ENCODE assay signal across 26 mouse cellular contexts in genomic region chr4:128684108-128684507, GRCm38 (mm10). TPM values are rescaled to one million over a fixed set of nuclear protein-coding genes. Genes with fewer than 3 reads are reported as not detected.
A peak's percentile ranks its signal among the peaks of the same experiment; 100 is the strongest.
DNase-seq lines count a peak whose midpoint lies in the region; ATAC-seq lines count a peak whose summit lies in the region.
"Had no signal": no experiment of that assay in that cellular context is flagged by ENCODE, and none has a peak within 500 bp of the region (broad histone marks: within the 10 kb centered on the region; RNA-seq: fewer than 3 reads in every experiment).

No protein-coding gene starts in this region.

- no peak for DNase-seq in hindbrain, embryonic 11.5 days (ENCODE audit: low spot score)
- no peak for DNase-seq in hindbrain, embryonic 10.5 days (ENCODE audit: low spot score)
- DNase-seq in midbrain, embryonic 11.5 days (ENCODE audit: low spot score, missing footprints) = no peak
- no peak for DNase-seq in testis, postnatal 14 days (ENCODE audit: low spot score)
- DNase-seq: adrenal gland, postnatal 14 days; cerebellum, adult 11-12 months; cerebellum, adult 9-11 months; gastrocnemius, postnatal 14 days; kidney, adult 9 months; kidney, postnatal 10 days; layer of hippocampus, adult 9-11 months; liver; lung, adult 2 months; lung, postnatal 10 days had no signal

- H3K9ac ChIP-seq in hindbrain, embryonic 11.5 days (ENCODE audit: low read depth, low read length) = no peak overlapping the region
- no peak overlapping the region for H3K9ac ChIP-seq in midbrain, embryonic 15.5 days
- no peak overlapping the region for H3K9ac ChIP-seq in midbrain, embryonic 11.5 days (ENCODE audit: low read length)
- H3K9ac ChIP-seq in neural tube, embryonic 12.5 days = no peak overlapping the region
- H3K9ac ChIP-seq: embryonic facial prominence, embryonic 13.5 days; forebrain, embryonic 12.5 days; heart, embryonic 15.5 days; liver, embryonic 14.5 days had no signal

- H3K4me3 ChIP-seq in hindbrain, embryonic 11.5 days (ENCODE audit: low read depth, low read length) = no peak overlapping the region
- no peak overlapping the region for H3K4me3 ChIP-seq in hindbrain, embryonic 10.5 days
- H3K4me3 ChIP-seq in midbrain, embryonic 15.5 days = no peak overlapping the region
- no peak overlapping the region for H3K4me3 ChIP-seq in midbrain, embryonic 11.5 days (ENCODE audit: low read depth, low read length)
- no peak overlapping the region for H3K4me3 ChIP-seq in neural tube, embryonic 12.5 days
- H3K4me3 ChIP-seq: embryonic facial prominence, embryonic 13.5 days; forebrain, embryonic 12.5 days; heart, embryonic 10.5 days; heart, embryonic 15.5 days; myocyte had no signal

- H3K9me3 ChIP-seq in hindbrain, embryonic 11.5 days (ENCODE audit: control insufficient read depth, low read length) = no peaks in the 10 kb centered on the region
- H3K9me3 ChIP-seq in hindbrain, embryonic 10.5 days = 0 out of 2 replicates have a peak, but pooled peaks cover 6% of the 10 kb centered on the region
- no peaks in the 10 kb centered on the region for H3K9me3 ChIP-seq in midbrain, embryonic 15.5 days
- no peaks in the 10 kb centered on the region for H3K9me3 ChIP-seq in midbrain, embryonic 11.5 days (ENCODE audit: control insufficient read depth, low read length)
- no peaks in the 10 kb centered on the region for H3K9me3 ChIP-seq in neural tube, embryonic 12.5 days
- H3K9me3 ChIP-seq: embryonic facial prominence, embryonic 13.5 days; heart, embryonic 10.5 days; heart, embryonic 15.5 days had no signal

- H3K36me3 ChIP-seq in hindbrain, embryonic 11.5 days (ENCODE audit: control insufficient read depth, insufficient read depth, low read length) = no peaks in the 10 kb centered on the region
- no peaks in the 10 kb centered on the region for H3K36me3 ChIP-seq in hindbrain, embryonic 10.5 days
- H3K36me3 ChIP-seq in midbrain, embryonic 15.5 days (replicated peaks) = no peaks in the 10 kb centered on the region
- H3K36me3 ChIP-seq in midbrain, embryonic 11.5 days (ENCODE audit: control insufficient read depth, insufficient read depth, low read length) = no peaks in the 10 kb centered on the region
- H3K36me3 ChIP-seq in neural tube, embryonic 12.5 days = no peaks in the 10 kb centered on the region
- H3K36me3 ChIP-seq: embryonic facial prominence, embryonic 13.5 days; forebrain, embryonic 12.5 days; heart, embryonic 10.5 days; heart, embryonic 15.5 days had no signal

- peak; percentile 46; the same call in 1 of the 2 replicates for ATAC-seq in hindbrain, embryonic 11.5 days (ENCODE audit: low FRiP score)
- ATAC-seq in midbrain, embryonic 15.5 days (replicated peaks) = 0 out of 2 replicates have a peak, but pooled peaks have one; percentile 24
- ATAC-seq in midbrain, embryonic 11.5 days (ENCODE audit: low FRiP score) = no peak
- 0 out of 2 replicates have a peak, but pooled peaks have one; percentile 45 for ATAC-seq in neural tube, embryonic 12.5 days (ENCODE audit: low FRiP score, low read depth)
- ATAC-seq in activated CD4-positive, CD25-positive, alpha-beta regulatory T cell, adult 4 months = no peak
- ATAC-seq: intestine, postnatal 0 days; Patski had no signal

- WGBS in hindbrain, embryonic 11.5 days = 72% methylated on average over 11 of the region's 11 CpGs
- WGBS in hindbrain, embryonic 10.5 days = 82% methylated on average over 11 of the region's 11 CpGs
- WGBS in midbrain, embryonic 15.5 days = 62% methylated on average over 11 of the region's 11 CpGs
- WGBS in midbrain, embryonic 11.5 days = 76% methylated on average over 11 of the region's 11 CpGs
- WGBS in neural tube, embryonic 12.5 days = 71% methylated on average over 11 of the region's 11 CpGs

- H3K4me1 ChIP-seq in hindbrain, embryonic 11.5 days (replicated peaks; ENCODE audit: control insufficient read depth, insufficient read depth, low read length) = no peaks in the 10 kb centered on the region
- H3K4me1 ChIP-seq in hindbrain, embryonic 10.5 days (replicated peaks) = peaks cover 41% of the 10 kb centered on the region
- H3K4me1 ChIP-seq in midbrain, embryonic 15.5 days = peaks cover 23% of the 10 kb centered on the region
- peaks cover 2% of the 10 kb centered on the region; the same call in 1 of the 2 replicates for H3K4me1 ChIP-seq in midbrain, embryonic 11.5 days (ENCODE audit: control insufficient read depth, insufficient read depth, low read length)
- peaks cover 40% of the 10 kb centered on the region for H3K4me1 ChIP-seq in neural tube, embryonic 12.5 days
- H3K4me1 ChIP-seq: heart, embryonic 15.5 days had no signal

- no peaks in the 10 kb centered on the region for H3K27me3 ChIP-seq in hindbrain, embryonic 11.5 days (ENCODE audit: control insufficient read depth, insufficient read depth, low read length)
- no peaks in the 10 kb centered on the region for H3K27me3 ChIP-seq in hindbrain, embryonic 10.5 days (ENCODE audit: insufficient read depth, poor library complexity, severe bottlenecking)
- no peaks in the 10 kb centered on the region for H3K27me3 ChIP-seq in midbrain, embryonic 15.5 days (replicated peaks)
- no peaks in the 10 kb centered on the region for H3K27me3 ChIP-seq in midbrain, embryonic 11.5 days (ENCODE audit: control insufficient read depth, insufficient read depth, low read length)
- no peaks in the 10 kb centered on the region for H3K27me3 ChIP-seq in neural tube, embryonic 12.5 days (replicated peaks)
- H3K27me3 ChIP-seq: embryonic facial prominence, embryonic 13.5 days; forebrain, embryonic 12.5 days; Patski had no signal

- H3K4me2 ChIP-seq in hindbrain, embryonic 11.5 days (replicated peaks; ENCODE audit: low read depth, low read length) = no peak overlapping the region
- no peak overlapping the region for H3K4me2 ChIP-seq in midbrain, embryonic 15.5 days
- no peak overlapping the region for H3K4me2 ChIP-seq in midbrain, embryonic 11.5 days
- no peak overlapping the region for H3K4me2 ChIP-seq in neural tube, embryonic 12.5 days (replicated peaks)
- H3K4me2 ChIP-seq: embryonic facial prominence, embryonic 13.5 days; forebrain, embryonic 12.5 days; heart, embryonic 15.5 days had no signal

- no peak overlapping the region for H3K27ac ChIP-seq in hindbrain, embryonic 11.5 days (ENCODE audit: low read depth, low read length)
- no peak overlapping the region for H3K27ac ChIP-seq in hindbrain, embryonic 10.5 days
- H3K27ac ChIP-seq in midbrain, embryonic 15.5 days = peak overlapping the region; percentile 1; the same call in 1 of the 2 replicates
- H3K27ac ChIP-seq in midbrain, embryonic 11.5 days (ENCODE audit: low read depth, low read length) = no peak overlapping the region
- H3K27ac ChIP-seq in neural tube, embryonic 12.5 days = no peak overlapping the region
- H3K27ac ChIP-seq: embryonic facial prominence, embryonic 13.5 days; heart, embryonic 15.5 days; liver, embryonic 14.5 days; macrophage had no signal

RNA-seq across cellular contexts. Expression of gene Phc2, which starts 29.6 kb away (rescaled TPM):
- polyA plus RNA-seq in hindbrain, embryonic 11.5 days (2014; fragmentation: Nextera tagmentation; extraction: Ambion mirVana) = 46.8 and 92.2 TPM in 2 replicates
- 41.9 and 62.2 TPM in 2 replicates for polyA plus RNA-seq in hindbrain, embryonic 10.5 days (2016; fragmentation: Nextera tagmentation; extraction: Ambion mirVana)
- 70.0 and 72.2 TPM in 2 replicates for polyA plus RNA-seq in midbrain, embryonic 15.5 days (2015; fragmentation: Nextera tagmentation; extraction: Ambion mirVana)
- polyA plus RNA-seq in midbrain, embryonic 11.5 days (2014; fragmentation: Nextera tagmentation; extraction: Ambion mirVana) = 85.6 and 110 TPM in 2 replicates
- 163 and 167 TPM in 2 replicates for polyA plus RNA-seq in neural tube, embryonic 12.5 days (2016; fragmentation: Nextera tagmentation; extraction: Ambion mirVana)
- 10 to 100 TPM; 12.2 to 14.2 TPM for polyA plus RNA-seq in activated CD4-positive, CD25-positive, alpha-beta regulatory T cell, adult 4 months (2017; shearing (Covaris generic))

Comparison
In these comparisons a context has a peak if more than half of its experiments do, and no peak if none do; other contexts are left out.
1. ATAC-seq: peak in hindbrain, embryonic 11.5 days (single experiment), midbrain, embryonic 15.5 days (single experiment) and neural tube, embryonic 12.5 days (single experiment); none in midbrain, embryonic 11.5 days (single experiment) and activated CD4-positive, CD25-positive, alpha-beta regulatory T cell, adult 4 months (single experiment).